Mouse (Mus musculus) CD4-positive, CD25-positive, alpha-beta regulatory T cell, adult 4 months (primary cell): ENCODE data around the gene Slc4a11. TPM values are rescaled to one million over a fixed set of nuclear protein-coding genes. Genes with fewer than 3 reads are reported as not detected.
A peak's percentile ranks its signal among the peaks of the same experiment; 100 is the strongest.
"Not testable (repeated sequence)": the region's sequence is repeated elsewhere in the genome, so short reads cannot be mapped to it uniquely, and the experiment has no call there.

Experiments used
- ATAC-seq: one replicate; pipeline ENCODE4 v1.8.0; 2017
- polyA plus RNA-seq, 2 experiments: library from polyadenylated mRNA; unstranded; fragments of 100-300 nt; shearing (Covaris generic); gene quantifications; one replicate each; pipeline ENCODE4 v1.2.1; 2017

Gene Slc4a11
- polyA plus RNA-seq, 2 experiments from 2014 or later, result 0.41 TPM; not detected in 1

DNA sequence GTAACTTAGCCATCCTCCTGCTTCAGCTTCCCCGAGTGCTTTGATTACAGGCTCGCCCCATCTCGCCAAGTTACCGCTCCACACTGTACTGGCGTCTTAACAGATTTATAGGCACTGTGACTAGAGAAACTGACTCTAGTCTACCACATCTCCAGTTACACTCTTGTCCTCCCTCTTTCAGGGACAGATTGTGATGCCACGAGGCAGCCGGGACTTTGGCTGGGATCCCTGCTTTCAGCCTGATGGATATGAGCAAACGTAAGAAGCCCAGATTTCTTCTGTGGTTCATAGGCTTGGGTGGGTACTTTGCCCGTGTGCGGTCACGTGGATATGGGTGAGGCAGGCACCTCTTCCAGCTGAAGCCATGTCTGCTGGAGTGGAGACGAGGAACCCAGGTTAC, 18.2 kb downstream of the Slc4a11 start:
- no peak for ATAC-seq

DNA sequence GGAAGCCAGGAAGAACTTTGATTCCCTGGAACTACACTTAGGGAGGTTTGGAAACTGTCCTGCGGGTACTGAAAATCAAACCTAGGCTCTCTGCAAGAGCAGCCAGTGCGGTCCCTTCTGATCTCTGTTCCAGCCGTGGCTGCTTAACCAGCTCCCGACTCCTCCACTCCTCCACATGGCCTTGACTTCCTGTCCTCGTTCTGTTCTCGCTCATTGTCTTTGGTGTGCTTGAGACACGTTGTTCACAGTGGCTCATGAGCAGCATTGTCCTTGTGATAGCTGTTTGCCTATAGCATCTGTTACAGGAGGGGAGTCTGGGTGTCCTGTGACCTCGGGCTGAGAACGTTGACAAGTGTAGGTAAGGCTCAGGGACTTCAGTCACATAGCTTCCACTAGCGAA, 20.1 kb downstream of the Slc4a11 start:
- ATAC-seq, result no peak

DNA sequence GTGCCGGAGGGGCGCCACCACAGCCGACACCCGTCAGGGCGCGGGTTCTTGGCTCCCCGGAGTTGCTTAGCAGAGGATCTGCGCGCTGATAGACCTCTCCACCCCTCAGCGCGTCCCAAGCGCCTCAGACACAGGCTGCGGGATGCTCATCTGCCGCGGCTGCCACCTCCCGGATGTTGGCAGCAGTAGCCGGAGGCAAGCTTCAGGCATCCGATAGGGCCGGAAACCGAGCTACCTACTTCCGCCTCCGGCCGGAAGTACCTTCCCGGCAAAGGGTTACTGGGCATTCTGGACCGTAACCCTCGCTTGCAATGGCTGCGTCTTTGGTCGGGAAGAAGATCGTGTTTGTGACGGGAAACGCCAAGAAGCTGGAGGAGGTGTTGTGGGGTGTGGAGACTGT, 29.8 kb downstream of the Slc4a11 start, which contains the start of gene Itpa:
Gene Itpa, plus strand, starts transcription at position 52 of the 400 bp plus-strand sequence.
- ATAC-seq, result peak; percentile 80

GRCm38 (mm10) chr2:130664102-130664701, 33.1 kb downstream of the Slc4a11 start, which contains the start of gene Ddrgk1:
Ddrgk1 (minus strand) TSS chr2:130664659.
- peak; percentile 81 for ATAC-seq

DNA sequence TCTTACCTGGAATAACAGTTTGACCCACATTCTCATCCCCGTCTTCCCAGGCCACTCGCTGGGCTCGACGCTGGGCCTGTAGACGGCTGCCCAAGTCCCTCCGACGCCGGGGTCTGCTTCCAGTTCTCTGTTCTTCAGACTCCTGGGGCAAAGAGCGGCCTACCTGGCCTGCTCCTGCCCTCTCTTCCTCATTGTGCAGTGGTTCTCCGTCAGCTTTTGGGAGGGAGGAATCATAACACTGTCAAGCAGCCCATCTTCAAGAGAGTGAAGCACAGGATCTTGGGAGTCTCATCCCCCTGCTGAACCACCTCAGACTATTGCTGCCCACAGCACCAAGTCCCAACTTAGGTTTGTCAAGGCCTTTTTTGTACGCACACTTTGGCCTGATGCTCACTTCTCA, 34.0 kb downstream of the Slc4a11 start:
- ATAC-seq, result no peak

GRCm38 (mm10) chr2:130658530-130658929, 38.8 kb downstream of the Slc4a11 start:
- no peak for ATAC-seq

DNA sequence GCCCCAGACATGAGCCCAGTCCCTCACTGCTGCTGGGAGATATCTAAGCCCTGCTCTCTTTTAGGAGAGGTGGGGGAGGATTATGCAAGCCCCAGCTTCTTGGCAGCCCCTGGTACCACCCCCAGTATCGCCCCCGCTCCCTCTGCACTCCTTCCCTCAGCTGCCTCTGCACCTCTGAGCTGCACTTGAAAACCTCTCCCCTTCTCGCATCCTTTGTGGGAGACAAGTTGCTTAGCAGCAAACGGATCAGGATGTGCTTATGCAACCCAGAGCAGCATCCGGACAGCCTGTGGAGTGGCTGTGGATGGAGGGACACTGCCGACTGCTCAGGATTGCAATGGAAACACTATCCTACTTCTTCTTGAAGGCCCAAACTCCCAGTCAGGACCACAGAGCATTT, 39.8 kb downstream of the Slc4a11 start:
- no peak for ATAC-seq

DNA sequence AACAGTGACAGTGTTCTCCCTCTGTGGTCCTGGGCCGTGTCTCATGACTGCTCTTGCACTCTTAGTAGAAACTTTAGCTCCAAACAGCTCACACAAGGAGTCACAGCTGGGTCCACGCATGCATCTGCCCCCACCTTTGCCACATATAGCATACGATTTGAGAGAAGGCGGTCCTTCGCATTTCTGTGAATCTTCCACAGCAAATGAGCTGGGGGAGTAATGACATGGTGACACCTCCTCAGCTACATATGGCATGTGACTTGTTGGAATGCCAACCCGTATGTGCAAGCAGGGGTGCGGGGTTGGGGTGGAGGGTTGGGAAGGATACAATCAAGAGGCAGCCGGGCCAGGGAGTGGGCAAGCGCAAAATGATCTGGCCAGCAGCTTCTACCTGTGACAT, 40.8 kb downstream of the Slc4a11 start:
- ATAC-seq, result no peak

DNA sequence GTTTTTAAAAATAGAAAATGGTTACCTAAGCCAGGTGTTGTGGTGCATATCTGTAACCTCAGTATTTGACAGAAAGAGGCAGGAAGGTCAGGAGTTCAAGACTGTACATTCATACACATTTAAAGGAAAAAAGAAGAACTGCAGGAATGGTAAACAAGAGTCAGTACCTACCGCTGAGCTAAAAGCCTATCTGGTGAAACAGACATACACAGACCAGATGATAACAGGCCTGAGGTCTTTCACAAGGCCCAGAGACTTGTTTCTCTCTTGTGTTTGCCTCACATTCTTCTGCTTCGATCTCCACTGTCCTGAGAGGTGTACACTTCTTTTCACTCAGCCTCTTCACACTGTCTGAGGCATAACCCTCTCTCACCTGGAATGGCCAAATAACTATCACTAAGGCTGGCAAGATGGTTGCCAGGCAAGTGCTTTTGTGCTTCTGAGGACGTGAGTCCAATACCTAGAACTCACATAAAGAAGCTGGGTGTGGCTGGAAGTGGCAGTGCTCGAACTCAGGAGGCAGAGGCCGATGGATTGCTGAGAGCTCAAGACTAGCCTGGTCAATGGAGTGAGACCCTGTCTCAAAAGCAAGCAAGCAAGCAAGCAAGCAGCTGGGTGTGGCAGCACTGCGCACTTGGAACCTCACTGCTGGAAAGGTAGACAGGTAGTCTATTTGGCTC, 41.5 kb downstream of the Slc4a11 start:
- ATAC-seq, result no peak

GRCm38 (mm10) chr2:130653760-130654159, 43.6 kb downstream of the Slc4a11 start:
- ATAC-seq, result no peak

- no peak for ATAC-seq
Measured at GRCm38 (mm10) chr2:130653303-130653702, 44.0 kb downstream of the Slc4a11 start.

DNA sequence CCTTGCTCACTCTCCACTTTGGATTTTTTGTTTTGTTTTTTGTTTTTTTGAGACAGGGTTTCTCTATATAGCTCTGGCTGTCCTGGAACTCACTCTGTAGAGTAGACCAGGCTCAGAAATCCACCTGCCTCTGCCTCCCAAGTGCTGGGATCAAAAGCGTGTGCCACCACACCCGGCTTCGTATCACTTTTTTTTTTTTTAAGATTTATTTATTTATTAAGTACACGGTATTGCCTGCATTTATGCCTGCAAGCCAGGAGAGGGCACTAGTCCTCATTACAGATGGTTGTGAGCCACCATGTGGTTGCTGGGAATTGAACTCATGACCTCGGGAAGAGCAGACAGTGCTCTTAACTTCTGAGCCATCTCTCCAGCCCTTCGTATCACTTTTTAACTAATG, 48.3 kb downstream of the Slc4a11 start:
- not testable (repeated sequence) for ATAC-seq

GRCm38 (mm10) chr2:130645198-130645597, 52.1 kb downstream of the Slc4a11 start:
- ATAC-seq, result no peak

GRCm38 (mm10) chr2:130642684-130643369, 54.5 kb downstream of the Slc4a11 start, which contains the start of gene Lzts3:
Lzts3 (minus strand) TSS chr2:130642803.
- peak; percentile 91 for ATAC-seq

- peak; percentile 56 for ATAC-seq
Measured at GRCm38 (mm10) chr2:130642197-130642660, 55.1 kb downstream of the Slc4a11 start.

GRCm38 (mm10) chr2:130641351-130642025, 55.8 kb downstream of the Slc4a11 start:
- ATAC-seq, result no peak

DNA sequence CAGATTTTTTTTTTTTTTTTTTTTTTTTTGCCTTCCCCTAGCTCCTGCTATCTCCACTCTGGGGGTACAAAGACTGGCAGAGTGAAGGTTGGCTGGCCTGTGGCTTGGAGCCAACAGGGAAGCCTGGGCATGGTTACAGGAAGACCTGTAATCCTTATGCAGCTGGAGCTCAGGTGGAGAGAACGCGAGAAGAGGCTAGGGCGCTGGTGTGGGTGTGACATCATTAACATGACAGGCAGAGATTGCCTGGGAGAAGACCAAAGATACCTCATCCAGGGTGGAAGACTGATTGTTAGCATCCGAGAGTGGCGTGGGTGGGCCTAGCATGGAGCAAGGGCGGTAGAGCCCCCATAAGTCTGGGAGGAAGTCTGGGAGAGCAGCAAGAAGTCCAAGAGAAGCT, 58.0 kb downstream of the Slc4a11 start:
- ATAC-seq, result no peak

DNA sequence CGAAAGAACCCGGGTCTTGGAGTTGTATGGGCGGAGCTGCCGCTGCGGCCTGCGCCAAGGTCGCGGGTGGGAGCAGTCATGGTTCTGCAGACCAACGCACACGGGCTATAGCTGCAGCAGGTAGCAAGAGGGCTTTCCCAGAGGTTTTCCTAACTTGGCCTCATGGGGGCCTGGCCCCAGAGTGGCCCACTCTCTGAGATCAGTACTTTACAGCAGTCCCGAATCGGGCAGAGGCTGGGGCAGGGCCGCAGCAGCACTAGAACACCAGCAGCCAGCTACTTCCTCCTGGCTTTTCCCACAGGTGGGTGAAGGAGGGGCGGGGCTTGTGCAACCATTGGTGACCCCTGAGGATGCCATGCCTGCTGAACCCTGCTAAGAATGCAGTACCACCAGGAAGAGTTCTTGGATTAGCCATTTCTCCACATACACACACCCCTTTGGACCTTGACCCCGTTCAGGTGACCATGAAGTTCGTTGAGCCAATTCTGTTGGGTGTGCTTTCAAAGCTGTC, 59.2 kb downstream of the Slc4a11 start:
- no peak for ATAC-seq

- ATAC-seq, result no peak
Measured at GRCm38 (mm10) chr2:130635847-130636246, 61.5 kb downstream of the Slc4a11 start.

DNA sequence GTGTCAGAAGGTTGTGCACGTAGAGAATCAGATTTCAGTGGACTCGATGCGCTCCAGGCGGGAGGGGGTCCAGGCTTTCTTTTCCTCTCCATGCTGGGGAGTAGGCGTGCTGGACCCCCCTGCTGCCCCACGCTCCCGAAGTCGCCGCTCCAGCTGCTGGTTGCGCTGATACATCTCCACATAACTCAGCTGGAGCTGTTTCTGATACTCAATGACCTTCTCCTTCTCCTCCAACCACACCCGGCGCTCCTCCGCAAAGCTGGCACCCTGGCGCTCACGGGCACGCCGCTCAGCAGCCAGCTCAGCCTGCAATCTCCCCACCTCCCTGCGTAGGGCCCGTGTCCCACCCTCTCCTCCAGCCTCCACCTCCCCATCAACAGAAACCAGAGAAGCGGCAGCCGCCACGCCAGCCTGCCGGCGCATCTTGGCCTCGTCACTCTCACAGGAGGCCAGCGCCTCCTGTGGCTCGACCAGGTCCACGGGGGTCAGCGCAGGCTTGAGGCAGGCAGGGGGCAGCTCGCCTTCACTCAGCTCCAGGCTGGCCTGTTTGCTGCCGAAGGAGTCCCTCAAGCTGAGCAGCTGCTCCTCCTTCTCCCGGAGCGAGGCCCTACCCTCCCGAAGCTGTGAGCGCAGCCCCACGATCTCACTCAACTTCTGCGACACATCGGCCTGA, 62.4 kb downstream of the Slc4a11 start:
- peak; percentile 19 for ATAC-seq
